In genomic region chrX:73593212-73593611, GRCm38 (mm10) we compare ENCODE assay signal across 8 mouse cellular contexts. TPM values are rescaled to one million over a fixed set of nuclear protein-coding genes. Genes with fewer than 3 reads are reported as not detected.
DNase-seq lines count a peak whose midpoint lies in the region; ATAC-seq and TF ChIP-seq lines count a peak whose summit lies in the region.
"Had no signal": no experiment of that assay in that cellular context is flagged by ENCODE, and none has a peak within 500 bp of the region (broad histone marks: within the 10 kb centered on the region; RNA-seq: fewer than 3 reads in every experiment).

No protein-coding gene starts in this region.

- H3K27ac ChIP-seq in left cerebral cortex, adult 2 months, result no peak overlapping the region
- H3K27ac ChIP-seq: heart, embryonic 13.5 days had no signal

- intact Hi-C loops in left cerebral cortex, adult 2 months (cut with DNase I), result loop anchor here (1.0 kb wide), 1 partner anchor 62 kb away; no protein-coding TSS in a partner anchor

- DNase-seq in left cerebral cortex, adult 2 months (ENCODE audit: extremely low spot score in 1 of 2, low spot score in 2 of 2), result no peak
- DNase-seq in left cerebral cortex, adult 8-10 months (ENCODE audit: low spot score in 2 of 2), result no peak
- DNase-seq in T-cell, adult 2 months (ENCODE audit: low spot score), result peak; percentile 34
- peak; percentile 48 for DNase-seq in lung, postnatal 10 days
- peak; percentile 58 for DNase-seq in thymus, postnatal 4 days
- no peak for DNase-seq in urinary bladder, postnatal 25 days (ENCODE audit: low spot score)

- peak; percentile 48 for TF ChIP-seq CTCF in left cerebral cortex, adult 2 months (IDR thresholded peaks at IDR 0.05)

- peak; percentile 100 for ATAC-seq in granulocyte monocyte progenitor cell, adult 5-6 weeks (replicated peaks; ENCODE audit: poor library complexity, severe bottlenecking)

- H3K4me3 ChIP-seq in left cerebral cortex, adult 2 months, result no peak overlapping the region
- H3K4me3 ChIP-seq: heart, embryonic 13.5 days had no signal

RNA-seq across cellular contexts. Expression of gene Dusp9, which starts 46.0 kb away (rescaled TPM):
- under 1 TPM; 0.68 to 0.70 TPM for total RNA-seq in left cerebral cortex, adult 2 months (2021)
- under 1 TPM; 0.42 to 0.87 (median 0.82) TPM for total RNA-seq in left cerebral cortex, adult 8-10 months (2022)
- 0.26 and 0.41 TPM in 2 replicates for total RNA-seq in granulocyte monocyte progenitor cell, adult 5-6 weeks (2014; fragmentation: Nextera tagmentation)
- 0.30 and 0.88 TPM in 2 replicates for total RNA-seq in granulocyte monocyte progenitor cell, adult 5-6 weeks (2017)

Comparison
In these comparisons a context has a peak if more than half of its experiments do, and no peak if none do; other contexts are left out.
1. DNase-seq: peak in T-cell, adult 2 months (single experiment), lung, postnatal 10 days (single experiment) and thymus, postnatal 4 days (single experiment); none in left cerebral cortex, adult 2 months (0 of 2), left cerebral cortex, adult 8-10 months (0 of 2) and urinary bladder, postnatal 25 days (single experiment).